Mouse (Mus musculus) myocyte (in vitro differentiated cells): ENCODE data around the gene Sycp3. TPM values are rescaled to one million over a fixed set of nuclear protein-coding genes. Genes with fewer than 3 reads are reported as not detected.

Experiments
- H3K27me3 ChIP-seq: one replicate; pipeline ENCODE4 v1.6.1; 2011; ENCODE audit not compliant: control insufficient read depth, insufficient read depth, insufficient read length
- H3K36me3 ChIP-seq: one replicate; pipeline ENCODE4 v1.6.1; 2011; ENCODE audit not compliant: control insufficient read depth, insufficient read depth
- H3K4me2 ChIP-seq: one replicate; pipeline ENCODE4 v1.6.1; 2011; ENCODE audit warnings: low read depth, control low read depth
- H3K4me3 ChIP-seq: one replicate; pipeline ENCODE4 v1.5.1; 2011; ENCODE audit warnings: mild to moderate bottlenecking, control low read depth, moderate library complexity
- H3K79me2 ChIP-seq: one replicate; pipeline ENCODE4 v1.6.1; 2011; ENCODE audit not compliant: control insufficient read depth, insufficient read depth
- H3ac ChIP-seq: one replicate; pipeline ENCODE4 v1.6.1; 2011; ENCODE audit not compliant: control insufficient read depth, insufficient read length
- CEBPB ChIP-seq: IDR thresholded peaks from 2 replicates; pipeline ENCODE4 v1.6.1; 2011; ENCODE audit warnings: mild to moderate bottlenecking, moderate library complexity; ENCODE audit not compliant: poor library complexity, insufficient read depth, severe bottlenecking
- E2F4 ChIP-seq: IDR thresholded peaks from one replicate; pipeline ENCODE4 v1.6.1; 2011; ENCODE audit warnings: mild to moderate bottlenecking, control low read depth, moderate library complexity; ENCODE audit not compliant: insufficient read depth
- MAX ChIP-seq: IDR thresholded peaks from one replicate; pipeline ENCODE4 v1.6.1; 2011; ENCODE audit warnings: low read depth, mild to moderate bottlenecking, control low read depth
- MYOD1 ChIP-seq, 3 experiments: IDR thresholded peaks; one replicate each; pipeline ENCODE4 v1.6.1; 2011; ENCODE audit warnings: control low read depth in 2 of 3, low read depth in 2 of 3, mild to moderate bottlenecking in 2 of 3, moderate library complexity in 1 of 3; ENCODE audit not compliant: insufficient read length in 2 of 3, control insufficient read depth in 1 of 3
- MYOG ChIP-seq, 3 experiments: IDR thresholded peaks; one replicate each; pipeline ENCODE4 v1.6.1; 2011; ENCODE audit warnings: control low read depth in 2 of 3, low read depth in 2 of 3, mild to moderate bottlenecking in 2 of 3; ENCODE audit not compliant: insufficient read length in 2 of 3, control insufficient read depth in 1 of 3, insufficient read depth in 1 of 3
- POLR2A ChIP-seq: IDR thresholded peaks from one replicate; pipeline ENCODE4 v1.6.1; 2011; ENCODE audit warnings: low read depth, mild to moderate bottlenecking, control low read depth, moderate library complexity; ENCODE audit not compliant: insufficient read length
- POLR2AphosphoS2 ChIP-seq: IDR thresholded peaks from one replicate; pipeline ENCODE4 v1.6.1; 2011; ENCODE audit warnings: low read depth, control low read depth; ENCODE audit not compliant: insufficient read length
- REST ChIP-seq: IDR thresholded peaks from one replicate; pipeline ENCODE4 v1.6.1; 2011; ENCODE audit warnings: mild to moderate bottlenecking, control low read depth, moderate library complexity; ENCODE audit not compliant: insufficient read depth, insufficient read length
- SRF ChIP-seq: IDR thresholded peaks from one replicate; pipeline ENCODE4 v1.6.1; 2011; ENCODE audit warnings: low read depth; ENCODE audit not compliant: control insufficient read depth, insufficient read length
- TCF12 ChIP-seq: IDR thresholded peaks from one replicate; pipeline ENCODE4 v1.6.1; 2011; ENCODE audit warnings: mild to moderate bottlenecking, control low read depth; ENCODE audit not compliant: poor library complexity, insufficient read depth, severe bottlenecking
- TCF3 ChIP-seq: IDR thresholded peaks from one replicate; pipeline ENCODE4 v1.6.1; 2011; ENCODE audit warnings: low read depth, control low read depth; ENCODE audit not compliant: insufficient read length
- USF1 ChIP-seq: IDR thresholded peaks from one replicate; pipeline ENCODE4 v1.6.1; 2011; ENCODE audit warnings: low read depth, mild to moderate bottlenecking, control low read depth, moderate library complexity
- polyA plus RNA-seq: library from polyadenylated mRNA; unstranded; fragments of >200 nt; fragmentation: generic; extraction: Trizol; gene quantifications from one replicate; pipeline ENCODE4 v1.2.1, GENCODE M21; 2012; ENCODE audit warnings: missing spikeins

Sycp3 gene
- polyA plus RNA-seq, 1 experiment: not detected

DNA sequence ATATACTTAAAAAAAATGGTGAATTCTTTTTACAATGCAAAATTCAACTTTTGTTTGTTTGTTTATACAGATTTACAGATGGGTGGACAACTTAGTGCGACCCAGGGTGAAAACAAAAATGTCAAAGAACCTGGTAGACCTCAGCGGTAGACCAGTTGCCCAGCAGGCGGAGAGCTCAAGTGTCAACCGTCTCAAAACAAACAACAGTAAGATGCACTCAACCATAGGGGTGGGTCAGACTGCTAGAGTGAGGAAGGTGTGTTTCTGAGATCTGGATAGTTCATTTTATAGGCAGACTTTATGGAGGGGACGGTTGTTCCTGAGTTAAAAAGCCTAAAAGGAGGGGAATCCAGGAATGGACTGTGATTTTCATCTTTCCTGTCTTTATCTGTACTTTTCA lies 29.3 kb downstream of the Sycp3 start:
- Histone ChIP-seq H3K79me2 (no peaks in the 10 kb centered on the region), H3K36me3 (peaks cover 7% of the 10 kb centered on the region), H3K27me3 (no peaks in the 10 kb centered on the region), H3K4me3 (no peak overlapping the region), H3K4me2 (no peak overlapping the region), H3ac (no peak overlapping the region)
- TF ChIP-seq POLR2A (no peak), MYOD1 (IDR thresholded peaks at IDR 0.05; ENCODE audit: control insufficient read depth in 1 of 3, insufficient read length in 2 of 3, low read depth in 2 of 3) (no peak), TCF3 (no peak), MAX (no peak), E2F4 (no peak)

DNA sequence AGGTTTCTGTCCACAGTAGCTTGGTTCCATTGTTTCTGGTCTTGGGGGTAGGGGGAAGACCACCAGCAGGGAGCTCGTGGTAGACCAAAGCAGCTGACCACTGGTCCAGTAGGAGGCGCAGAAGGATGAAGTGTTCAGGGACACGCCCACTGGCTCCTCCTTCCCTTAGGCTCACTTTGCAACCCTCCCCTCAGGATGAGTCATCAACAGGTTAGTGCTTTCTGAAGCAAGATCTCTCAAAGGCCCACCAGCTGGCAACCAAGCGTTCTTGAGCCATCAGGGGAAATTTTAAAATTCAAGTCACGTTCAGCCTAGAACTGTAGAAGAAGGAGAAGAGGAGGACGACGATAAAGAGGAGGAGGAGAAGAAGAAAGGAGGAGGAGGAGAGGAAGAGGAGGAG lies 32.3 kb downstream of the Sycp3 start:
- no peak overlapping the region for H3K4me3 ChIP-seq
- peaks cover 7% of the 10 kb centered on the region for H3K36me3 ChIP-seq
- H3K4me2 ChIP-seq: no peak overlapping the region
- H3ac ChIP-seq: no peak overlapping the region
- no peaks in the 10 kb centered on the region for H3K79me2 ChIP-seq
- H3K27me3 ChIP-seq: no peaks in the 10 kb centered on the region
- TF ChIP-seq E2F4: no peak
- no peak for TF ChIP-seq SRF
- no peak for TF ChIP-seq REST
- no peak for TF ChIP-seq MYOD1 (IDR thresholded peaks at IDR 0.05; ENCODE audit: control insufficient read depth in 1 of 3, insufficient read length in 2 of 3, low read depth in 2 of 3)
- no peak for TF ChIP-seq TCF3
- no peak for TF ChIP-seq MAX
- no peak for TF ChIP-seq MYOG (IDR thresholded peaks at IDR 0.05; ENCODE audit: control insufficient read depth in 1 of 3, insufficient read depth in 1 of 3, insufficient read length in 2 of 3, low read depth in 2 of 3)
- no peak for TF ChIP-seq POLR2A
- no peak for TF ChIP-seq CEBPB
- TF ChIP-seq TCF12: no peak
- no peak for TF ChIP-seq USF1
- TF ChIP-seq POLR2AphosphoS2: no peak

DNA sequence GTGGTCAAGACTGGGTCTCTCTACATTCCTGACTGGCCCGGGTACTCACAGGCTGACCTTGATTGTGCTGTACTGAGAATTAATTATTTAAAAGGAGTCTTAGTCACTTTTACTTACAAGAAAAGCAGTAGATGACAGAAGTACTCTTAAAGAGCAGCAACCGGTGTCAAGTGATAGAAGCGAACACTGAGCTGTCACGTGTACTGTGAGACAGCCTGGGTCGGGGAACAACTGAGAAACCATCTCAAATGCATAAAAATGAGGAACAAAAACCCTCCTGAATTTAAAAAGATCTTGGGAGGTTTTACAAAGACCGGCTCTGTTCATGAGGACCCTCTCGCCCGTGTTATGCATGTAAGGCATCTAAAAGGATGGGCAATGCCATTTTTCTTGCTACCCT lies 33.3 kb downstream of the Sycp3 start:
- TF ChIP-seq USF1 (no peak), MYOD1 (IDR thresholded peaks at IDR 0.05; ENCODE audit: control insufficient read depth in 1 of 3, insufficient read length in 2 of 3, low read depth in 2 of 3) (no peak), TCF3 (no peak), POLR2AphosphoS2 (no peak), POLR2A (no peak), MYOG (IDR thresholded peaks at IDR 0.05; ENCODE audit: control insufficient read depth in 1 of 3, insufficient read depth in 1 of 3, insufficient read length in 2 of 3, low read depth in 2 of 3) (no peak), TCF12 (no peak), CEBPB (no peak), SRF (no peak), REST (no peak), MAX (no peak), E2F4 (no peak)
- Histone ChIP-seq H3ac (no peak overlapping the region), H3K27me3 (no peaks in the 10 kb centered on the region), H3K36me3 (peaks cover under 1% of the 10 kb centered on the region), H3K4me2 (no peak overlapping the region), H3K79me2 (no peaks in the 10 kb centered on the region), H3K4me3 (no peak overlapping the region)

- TF ChIP-seq E2F4: no peak
- no peak for TF ChIP-seq MAX
- no peak for TF ChIP-seq TCF3
- TF ChIP-seq MYOD1 (IDR thresholded peaks at IDR 0.05; ENCODE audit: control insufficient read depth in 1 of 3, insufficient read length in 2 of 3, low read depth in 2 of 3): no peak
- TF ChIP-seq REST: no peak
- TF ChIP-seq MYOG (IDR thresholded peaks at IDR 0.05; ENCODE audit: control insufficient read depth in 1 of 3, insufficient read depth in 1 of 3, insufficient read length in 2 of 3, low read depth in 2 of 3): no peak
- TF ChIP-seq TCF12: no peak
- TF ChIP-seq USF1: no peak
- TF ChIP-seq SRF: no peak
- no peak for TF ChIP-seq POLR2A
- no peak overlapping the region for H3K4me3 ChIP-seq
- H3ac ChIP-seq: no peak overlapping the region
- H3K27me3 ChIP-seq: no peaks in the 10 kb centered on the region
- no peak overlapping the region for H3K4me2 ChIP-seq
- no peaks in the 10 kb centered on the region for H3K36me3 ChIP-seq
- no peaks in the 10 kb centered on the region for H3K79me2 ChIP-seq
These were observed 35.7 kb downstream of the Sycp3 start for GRCm38 (mm10) chr10:88494959-88495587.
